Mouse (Mus musculus) intestine, embryonic 16.5 days (tissue): ENCODE data around the gene Wdr18. TPM values are rescaled to one million over a fixed set of nuclear protein-coding genes. Genes with fewer than 3 reads are reported as not detected.

Experiments
- ATAC-seq: fragments of 200-750 bp; cut with Nextera tagmentation; 2 replicates; pipeline ENCODE4 v1.8.0; 2017; ENCODE audit warnings: moderate TSS enrichment, moderate library complexity
- H3K27ac ChIP-seq: fragments of 300-500 bp; sonication (generic); 2 replicates; pipeline ENCODE4 v1.5.1; 2014; ENCODE audit warnings: mild to moderate bottlenecking, low read length
- H3K27me3 ChIP-seq: fragments of 300-500 bp; sonication (generic); replicated peaks from 2 replicates; pipeline ENCODE4 v1.6.1; 2014; ENCODE audit warnings: low read length, control low read depth, mixed read lengths; ENCODE audit not compliant: control insufficient read depth, insufficient read depth
- H3K36me3 ChIP-seq: fragments of 300-500 bp; sonication (generic); 2 replicates; pipeline ENCODE4 v1.6.1; 2014; ENCODE audit warnings: low read length, control low read depth; ENCODE audit not compliant: control insufficient read depth, insufficient read depth
- H3K4me1 ChIP-seq: fragments of 300-500 bp; sonication (generic); 2 replicates; pipeline ENCODE4 v1.6.1; 2014; ENCODE audit warnings: low read length, control low read depth, mixed read lengths; ENCODE audit not compliant: control insufficient read depth, insufficient read depth
- H3K4me2 ChIP-seq: fragments of 300-500 bp; sonication (generic); 2 replicates; pipeline ENCODE4 v1.6.1; 2014; ENCODE audit warnings: low read depth, low read length, control low read depth
- H3K4me3 ChIP-seq: fragments of 300-500 bp; sonication (generic); 2 replicates; pipeline ENCODE4 v1.5.1; 2014; ENCODE audit warnings: mild to moderate bottlenecking, low read length
- H3K9ac ChIP-seq: fragments of 300-500 bp; sonication (generic); 2 replicates; pipeline ENCODE4 v1.6.1; 2014; ENCODE audit warnings: low read depth, low read length
- H3K9me3 ChIP-seq: fragments of 300-500 bp; sonication (generic); 2 replicates; pipeline ENCODE4 v1.6.1; 2016; ENCODE audit warnings: low read length, control low read depth; ENCODE audit not compliant: control insufficient read depth
- WGBS: fragments of 180-500 bp; shearing (Covaris S2); extraction: QIAGEN DNeasy Blood & Tissue Kit; methylation state at CpG from one replicate; pipeline ENCODE4 v1.1.7; 2014; 5-methylcytosine and 5-hydroxymethylcytosine counted together
- polyA plus RNA-seq: library from polyadenylated mRNA; unstranded; fragments of >200 nt; fragmentation: Nextera tagmentation; extraction: Ambion mirVana; gene quantifications from 2 replicates; pipeline ENCODE4 v1.2.1, GENCODE M21; 2015

The Wdr18 gene
- polyA plus RNA-seq, 1 experiment from 2014 or later: 96.6 TPM

- Histone ChIP-seq H3K4me3 (peak overlapping the region; percentile 77), H3K36me3 (peaks cover 7% of the 10 kb centered on the region), H3K9ac (peak overlapping the region; percentile 82), H3K27me3 (no peaks in the 10 kb centered on the region), H3K4me2 (peak overlapping the region; percentile 78), H3K4me1 (peaks cover 50% of the 10 kb centered on the region), H3K9me3 (peaks cover 3% of the 10 kb centered on the region), H3K27ac (peak overlapping the region; percentile 96)
- no peak for ATAC-seq
- WGBS: 14% methylated on average over 27 of the region's 27 CpGs
These were observed 28.0 kb downstream of the Wdr18 start for GRCm38 (mm10) chr10:79987771-79988505.

DNA sequence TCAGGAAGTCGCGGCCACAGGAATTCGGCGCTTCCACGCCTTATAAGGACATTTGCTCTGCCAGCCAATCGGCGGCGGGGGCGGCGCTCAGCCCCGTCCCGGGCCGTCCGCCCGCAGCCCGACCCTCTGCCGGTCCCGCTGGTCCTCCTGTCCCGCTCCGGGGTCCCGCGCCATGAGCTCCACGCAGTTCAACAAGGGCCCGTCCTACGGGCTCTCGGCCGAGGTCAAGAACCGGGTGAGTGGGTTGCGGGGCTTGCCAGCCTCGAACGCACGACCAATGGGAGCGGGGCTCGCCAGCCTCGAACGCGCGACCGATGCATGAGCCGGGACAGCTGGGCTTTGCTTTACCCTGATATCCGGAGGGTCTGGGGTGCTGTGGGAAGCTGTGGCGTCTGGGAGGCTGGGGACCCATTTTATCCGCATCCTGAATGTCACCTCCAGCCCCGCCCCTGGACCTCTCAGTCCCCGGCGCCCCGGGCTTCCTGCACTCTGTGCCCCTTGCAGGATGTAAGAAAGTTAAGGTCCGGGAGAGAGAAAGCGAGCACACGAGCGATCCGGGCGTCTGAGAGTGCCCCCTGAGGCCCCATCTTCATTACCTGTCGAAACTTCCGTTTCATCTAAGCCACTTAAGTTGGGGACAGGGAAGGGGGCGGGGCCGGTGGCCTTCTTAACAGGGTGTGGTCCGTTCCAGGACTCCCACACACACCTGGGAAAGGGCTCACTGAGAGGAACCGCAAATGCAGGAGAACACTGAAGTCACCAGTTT lies 28.7 kb downstream of the Wdr18 start, which contains the start of gene Cnn2:
Cnn2 (plus strand) TSS at position 79 of the 766 bp plus-strand sequence.
- Histone ChIP-seq H3K4me1 (peaks cover 44% of the 10 kb centered on the region), H3K27me3 (no peaks in the 10 kb centered on the region), H3K9me3 (peaks cover 3% of the 10 kb centered on the region), H3K9ac (peak within 1 kb of the TSS; percentile 82), H3K27ac (peak within 1 kb of the TSS; percentile 96), H3K4me3 (peak within 1 kb of the TSS; percentile 77), H3K4me2 (peak within 1 kb of the TSS; percentile 78), H3K36me3 (peaks cover 8% of the 10 kb centered on the region)
- under 1% methylated on average over 59 of the region's 59 CpGs for whole genome bisulfite sequencing
- peak; percentile 10; the same call in 1 of the 2 replicates for ATAC-seq

DNA sequence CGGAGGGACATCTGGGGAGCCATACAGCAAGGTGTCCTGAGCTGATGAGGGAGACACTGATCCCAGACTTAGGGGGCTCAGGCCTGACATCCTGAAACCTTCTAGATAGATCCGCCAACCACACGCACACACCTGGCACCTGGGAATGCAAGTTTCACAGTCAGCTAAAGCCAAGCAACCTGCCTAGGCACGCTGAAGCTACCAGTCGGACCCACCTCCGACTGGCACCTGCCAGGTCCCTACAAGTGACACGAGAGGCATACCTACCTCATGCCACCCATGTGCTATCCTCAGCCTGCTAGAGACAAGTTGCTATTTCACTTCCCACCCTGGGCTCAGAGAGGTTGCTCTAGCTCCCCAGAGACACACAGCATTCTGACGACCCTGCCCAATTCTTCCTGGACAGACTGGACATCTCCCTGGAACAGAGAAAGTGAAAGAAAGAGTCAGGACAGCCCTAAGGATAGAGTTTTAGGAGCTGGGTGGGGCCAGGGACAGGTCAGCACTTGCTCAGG lies 29.4 kb downstream of the Wdr18 start:
- peak overlapping the region; percentile 96 for H3K27ac ChIP-seq
- 29% methylated on average over 8 of the region's 8 CpGs for WGBS
- ATAC-seq: no peak
- H3K4me1 ChIP-seq: peaks cover 44% of the 10 kb centered on the region
- peaks cover 9% of the 10 kb centered on the region for H3K36me3 ChIP-seq
- peak overlapping the region; percentile 78 for H3K4me2 ChIP-seq
- peak overlapping the region; percentile 77 for H3K4me3 ChIP-seq
- H3K27me3 ChIP-seq: no peaks in the 10 kb centered on the region
- H3K9ac ChIP-seq: peak overlapping the region; percentile 82
- peaks cover 3% of the 10 kb centered on the region for H3K9me3 ChIP-seq

- Histone ChIP-seq H3K9me3 (peaks cover 3% of the 10 kb centered on the region), H3K36me3 (peaks cover 9% of the 10 kb centered on the region), H3K9ac (peak overlapping the region; percentile 82), H3K4me3 (peak overlapping the region; percentile 77), H3K4me1 (peaks cover 44% of the 10 kb centered on the region), H3K27me3 (no peaks in the 10 kb centered on the region), H3K27ac (peak overlapping the region; percentile 96), H3K4me2 (peak overlapping the region; percentile 78)
- 34% methylated on average over 15 of the region's 15 CpGs for WGBS
- ATAC-seq: no peak
These were observed 29.9 kb downstream of the Wdr18 start for GRCm38 (mm10) chr10:79989870-79990269.

- Histone ChIP-seq H3K36me3 (peaks cover 9% of the 10 kb centered on the region), H3K9ac (no peak overlapping the region), H3K27ac (no peak overlapping the region), H3K4me3 (peak overlapping the region; percentile 26; the same call in 1 of the 2 replicates), H3K4me2 (peak overlapping the region; percentile 26; the same call in 1 of the 2 replicates), H3K9me3 (peaks cover 3% of the 10 kb centered on the region), H3K27me3 (no peaks in the 10 kb centered on the region), H3K4me1 (peaks cover 41% of the 10 kb centered on the region)
- 73% methylated on average over 12 of the region's 12 CpGs for WGBS
- no peak for ATAC-seq
These were observed 31.1 kb downstream of the Wdr18 start for GRCm38 (mm10) chr10:79991099-79991498.

- no peak overlapping the region; the same call in 1 of the 2 replicates for H3K4me3 ChIP-seq
- H3K27me3 ChIP-seq: no peaks in the 10 kb centered on the region
- no peak overlapping the region for H3K27ac ChIP-seq
- WGBS: 88% methylated on average over 6 of the region's 6 CpGs
- peaks cover 3% of the 10 kb centered on the region for H3K9me3 ChIP-seq
- H3K4me1 ChIP-seq: peaks cover 36% of the 10 kb centered on the region
- ATAC-seq: no peak
- no peak overlapping the region for H3K9ac ChIP-seq
- H3K36me3 ChIP-seq: peaks cover 9% of the 10 kb centered on the region
- H3K4me2 ChIP-seq: 0 out of 2 replicates have a peak overlapping the region, but pooled peaks have one; percentile 26
These were observed 31.6 kb downstream of the Wdr18 start for GRCm38 (mm10) chr10:79991548-79991947.

DNA sequence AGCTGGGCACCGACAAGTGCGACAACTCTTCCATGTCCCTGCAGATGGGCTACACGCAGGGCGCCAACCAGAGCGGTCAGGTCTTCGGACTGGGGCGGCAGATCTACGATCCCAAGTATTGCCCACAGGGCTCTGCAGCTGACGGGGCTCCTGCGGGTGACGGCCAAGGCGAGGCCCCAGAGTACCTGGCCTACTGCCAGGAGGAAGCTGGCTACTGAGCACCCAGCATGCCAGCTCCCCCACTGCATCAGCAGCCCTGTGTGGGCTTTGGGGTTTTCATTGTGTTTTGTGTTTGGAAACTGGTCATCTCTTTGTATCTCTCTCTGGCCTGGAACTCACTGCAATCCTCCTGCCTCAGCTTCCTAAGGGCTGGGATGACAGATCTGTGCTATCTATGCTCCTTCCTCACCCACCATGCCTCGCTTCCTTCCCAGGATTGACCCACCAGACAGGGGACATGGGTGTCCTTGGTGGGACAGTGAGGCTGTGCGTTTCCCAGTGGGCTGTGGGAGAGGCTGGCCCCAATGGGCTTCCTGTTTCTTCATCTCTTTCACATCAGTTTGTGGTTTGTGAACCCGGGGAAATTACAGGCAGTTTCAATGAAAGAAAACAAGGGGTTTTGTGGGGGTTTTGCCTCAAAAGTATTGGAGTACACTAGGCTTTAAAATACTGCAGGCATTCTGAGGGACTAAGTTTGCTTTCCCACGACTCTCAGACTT lies 34.6 kb downstream of the Wdr18 start:
- H3K36me3 ChIP-seq: peaks cover 9% of the 10 kb centered on the region
- no peak for ATAC-seq
- H3K4me3 ChIP-seq: no peak overlapping the region
- no peaks in the 10 kb centered on the region for H3K27me3 ChIP-seq
- peaks cover 17% of the 10 kb centered on the region for H3K4me1 ChIP-seq
- H3K27ac ChIP-seq: no peak overlapping the region
- H3K9me3 ChIP-seq: peaks cover 3% of the 10 kb centered on the region
- no peak overlapping the region for H3K9ac ChIP-seq
- H3K4me2 ChIP-seq: no peak overlapping the region
- WGBS: 81% methylated on average over 16 of the region's 16 CpGs

- ATAC-seq: no peak
- no peak overlapping the region for H3K9ac ChIP-seq
- H3K4me2 ChIP-seq: no peak overlapping the region
- H3K9me3 ChIP-seq: peaks cover 3% of the 10 kb centered on the region
- H3K36me3 ChIP-seq: peaks cover 9% of the 10 kb centered on the region
- 66% methylated on average over 1 of the region's 1 CpGs for WGBS
- H3K27me3 ChIP-seq: no peaks in the 10 kb centered on the region
- no peak overlapping the region for H3K4me3 ChIP-seq
- H3K4me1 ChIP-seq: peaks cover 11% of the 10 kb centered on the region
- H3K27ac ChIP-seq: peak overlapping the region; percentile 17; the same call in 1 of the 2 replicates
These were observed 35.7 kb downstream of the Wdr18 start for GRCm38 (mm10) chr10:79995636-79996035.
